Mouse (Mus musculus): ENCODE measurements at regions not wholly inside any gene's neighbourhood (a gene's known extent, or its start where the extent isn't known, plus 50 kb on each side); places are given as distances from the start of the nearest gene placed in this dataset.

DNA sequence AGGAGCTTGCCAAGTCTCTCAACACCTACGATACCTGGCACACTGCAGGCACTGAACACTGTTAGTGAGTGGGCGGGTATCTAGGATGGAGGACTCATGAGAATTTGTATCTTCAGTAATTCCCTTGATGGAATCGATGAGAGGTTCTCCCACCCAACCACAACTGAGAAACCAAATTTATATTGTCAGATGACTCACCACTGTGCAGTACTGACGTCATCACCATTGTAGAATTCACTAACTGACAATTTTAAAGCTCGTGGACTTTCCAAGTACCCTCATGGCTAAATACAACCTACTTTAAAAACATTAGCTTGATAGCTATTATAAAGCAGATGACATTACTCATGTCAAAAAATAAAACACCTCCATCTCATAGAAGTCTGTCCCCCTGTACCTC, 128.4 kb upstream of the Mtap start:
- DNase-seq (ENCODE audit: inconsistent age in 2 of 2, low spot score in 1 of 2) = peak in 1 of 2 experiments; percentile 31

- DNase-seq (ENCODE audit: inconsistent age in 2 of 2, low spot score in 1 of 2) = no peak
These were observed 121.5 kb upstream of the Ifne start for GRCm38 (mm10) chr4:89001470-89001869.

GRCm38 (mm10) chr4:89000855-89001254, 120.9 kb upstream of the Ifne start:
- DNase-seq (ENCODE audit: inconsistent age in 2 of 2, low spot score in 1 of 2) = no peak

GRCm38 (mm10) chr4:89000200-89000599, 120.2 kb upstream of the Ifne start:
- DNase-seq (ENCODE audit: inconsistent age in 2 of 2, low spot score in 1 of 2) = peak in 1 of 2 experiments; percentile 65

- DNase-seq (ENCODE audit: inconsistent age in 2 of 2, low spot score in 1 of 2) = no peak
These were observed 118.3 kb upstream of the Ifne start for GRCm38 (mm10) chr4:88998286-88998685.

GRCm38 (mm10) chr4:88995129-88995919, 115.3 kb upstream of the Ifne start:
- peak in 1 of 2 experiments; percentile 47 for DNase-seq (ENCODE audit: inconsistent age in 2 of 2, low spot score in 1 of 2)

DNA sequence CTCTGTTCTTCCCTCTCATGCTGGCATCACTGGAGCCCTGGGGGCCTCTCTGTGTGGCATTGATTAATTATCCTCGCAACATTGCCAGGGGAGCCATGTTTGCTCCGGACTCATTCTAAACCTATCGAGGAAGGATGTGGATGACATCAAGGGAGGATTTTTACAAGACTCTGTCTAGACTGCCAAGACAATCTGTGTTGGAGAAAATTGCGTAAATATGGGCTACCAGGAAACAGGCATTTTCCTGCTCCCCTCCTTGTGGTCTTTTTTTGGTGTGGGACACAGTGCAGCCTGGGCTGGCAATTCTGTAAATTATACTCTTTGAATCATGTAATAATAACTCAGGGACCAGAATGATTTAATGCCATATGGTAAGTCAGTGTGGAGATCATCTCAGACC, 114.5 kb upstream of the Ifne start:
- no peak for DNase-seq (ENCODE audit: inconsistent age in 2 of 2, low spot score in 1 of 2)

DNA sequence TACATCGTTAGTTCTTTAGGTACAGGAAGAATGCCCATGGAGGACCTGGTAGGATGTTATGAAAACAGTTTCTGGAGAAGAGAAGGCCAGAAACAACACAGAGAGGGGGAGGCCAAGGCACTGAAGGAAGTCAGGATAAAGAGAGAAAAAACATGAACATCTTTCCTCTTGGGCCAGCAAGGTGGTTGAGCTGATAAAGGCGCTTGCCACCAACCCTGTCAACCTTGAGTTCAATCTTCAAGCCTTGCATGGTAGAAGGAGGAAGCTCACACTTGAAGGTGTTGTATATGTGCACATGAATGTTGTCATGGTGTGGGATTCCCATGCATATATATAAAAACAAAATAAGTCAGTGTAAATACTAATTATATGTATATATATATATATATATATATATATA, 112.5 kb upstream of the Ifne start:
- no peak for DNase-seq (ENCODE audit: inconsistent age in 2 of 2, low spot score in 1 of 2)

GRCm38 (mm10) chr4:88988363-88988762, 108.4 kb upstream of the Ifne start:
- DNase-seq (ENCODE audit: inconsistent age in 2 of 2, low spot score in 1 of 2) = no peak

- DNase-seq (ENCODE audit: inconsistent age in 2 of 2, low spot score in 1 of 2) = no peak
These were observed 107.1 kb upstream of the Ifne start for GRCm38 (mm10) chr4:88987103-88987502.

- DNase-seq (ENCODE audit: inconsistent age in 2 of 2, low spot score in 1 of 2) = no peak
These were observed 102.5 kb upstream of the Ifne start for GRCm38 (mm10) chr4:88982457-88982856.

DNA sequence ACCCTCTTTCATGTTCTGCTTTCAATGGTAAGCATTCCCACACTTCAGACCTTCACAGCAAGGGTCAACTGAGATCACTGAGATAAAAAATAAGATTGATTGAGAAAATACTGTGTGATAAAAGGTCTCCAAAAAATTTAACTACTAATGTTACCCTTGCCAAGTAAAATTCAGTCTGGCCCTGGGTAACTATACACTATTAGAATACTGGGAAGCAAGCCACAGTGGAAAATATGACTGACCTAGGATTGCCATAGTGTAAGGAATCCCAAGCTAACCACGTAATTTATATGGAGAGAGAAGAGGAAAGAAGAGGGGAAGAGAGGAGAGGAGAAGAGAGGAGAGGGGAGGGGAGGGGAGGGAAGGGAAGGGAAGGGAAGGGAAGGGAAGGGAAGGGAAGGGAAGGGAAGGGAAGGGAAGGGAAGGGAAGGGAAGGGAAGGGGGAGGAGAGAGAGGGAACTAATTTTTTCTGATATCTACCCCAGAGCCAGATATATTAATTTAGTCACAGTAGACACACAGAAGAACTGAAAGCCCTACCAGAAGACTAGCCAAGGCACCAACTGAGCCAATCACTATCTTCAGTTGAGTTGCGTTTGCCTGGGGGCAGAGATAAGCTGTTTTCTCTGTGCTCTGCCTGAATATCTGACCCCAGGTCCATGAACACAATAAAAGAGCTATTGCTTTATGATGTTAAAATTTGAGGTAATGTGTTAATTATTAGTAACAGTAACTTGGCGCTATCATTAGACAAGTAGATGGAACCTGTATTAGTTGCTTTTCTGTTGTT, 97.3 kb upstream of the Ifne start:
- DNase-seq (ENCODE audit: inconsistent age in 2 of 2, low spot score in 1 of 2) = no peak

- DNase-seq (ENCODE audit: inconsistent age in 2 of 2, low spot score in 1 of 2) = no peak
These were observed 94.5 kb upstream of the Ifne start for GRCm38 (mm10) chr4:88974535-88974934.

GRCm38 (mm10) chr4:88969134-88969841, 89.3 kb upstream of the Ifne start:
- DNase-seq (ENCODE audit: inconsistent age in 2 of 2, low spot score in 1 of 2) = no peak

DNA sequence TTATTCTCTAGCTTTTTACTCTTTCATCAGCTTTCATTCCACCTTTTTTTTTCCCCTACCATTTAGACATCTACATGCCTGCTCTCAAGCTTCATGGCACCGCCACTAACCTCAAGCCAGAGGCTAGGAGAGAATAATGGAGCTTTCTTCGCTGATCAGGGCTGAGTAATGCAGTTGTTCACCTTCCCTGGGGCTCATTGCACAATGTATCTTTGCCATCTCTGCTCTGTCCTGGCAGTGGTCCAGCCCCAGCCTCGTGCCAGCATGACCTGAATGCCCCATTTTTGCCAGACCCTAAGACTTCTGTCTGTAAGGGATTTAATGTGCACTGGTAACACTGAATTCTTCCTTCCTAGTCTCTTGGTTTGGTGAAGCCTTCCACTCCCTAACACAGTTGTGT, 79.6 kb upstream of the Ifne start:
- DNase-seq (ENCODE audit: inconsistent age in 2 of 2, low spot score in 1 of 2) = no peak

- DNase-seq (ENCODE audit: inconsistent age in 2 of 2, low spot score in 1 of 2) = no peak
These were observed 76.6 kb upstream of the Ifne start for GRCm38 (mm10) chr4:88956605-88957004.

GRCm38 (mm10) chr4:88956151-88956550, 76.2 kb upstream of the Ifne start:
- DNase-seq (ENCODE audit: inconsistent age in 2 of 2, low spot score in 1 of 2) = no peak

GRCm38 (mm10) chr4:88955571-88955970, 75.6 kb upstream of the Ifne start:
- no peak for DNase-seq (ENCODE audit: inconsistent age in 2 of 2, low spot score in 1 of 2)

DNA sequence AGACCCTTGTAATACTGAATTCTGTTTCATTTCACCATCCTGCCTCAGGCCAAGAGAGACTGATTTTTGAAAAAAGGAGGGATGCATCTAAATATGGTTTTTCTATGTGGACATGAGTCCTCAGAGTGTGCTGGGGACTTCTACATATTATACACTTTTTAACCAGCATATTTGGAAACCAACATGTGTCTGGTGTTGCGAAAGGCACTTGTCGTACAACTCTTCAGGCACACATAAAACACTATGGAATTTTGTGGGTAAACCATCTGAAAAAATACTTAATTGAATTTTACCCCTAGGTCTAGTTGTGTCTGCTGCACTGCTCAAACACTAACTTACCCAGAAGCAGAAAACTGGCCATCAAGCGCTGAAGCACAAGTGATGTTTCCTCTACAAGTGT, 74.0 kb upstream of the Ifne start:
- no peak for DNase-seq (ENCODE audit: inconsistent age in 2 of 2, low spot score in 1 of 2)

- DNase-seq (ENCODE audit: inconsistent age in 2 of 2, low spot score in 1 of 2) = peak in 1 of 2 experiments; percentile 43
These were observed 71.0 kb upstream of the Ifne start for GRCm38 (mm10) chr4:88951034-88951336.

- peak in 1 of 2 experiments; percentile 67 for DNase-seq (ENCODE audit: inconsistent age in 2 of 2, low spot score in 1 of 2)
These were observed 70.4 kb upstream of the Ifne start for GRCm38 (mm10) chr4:88950181-88951033.
